Mouse (Mus musculus) MEL-GATA-1-ER (cell line): Measurements from ENCODE around the gene Tbx3.

ENCODE experiments used
- DNase-seq: peaks from one replicate; pipeline ENCODE4 v3.0.0-alpha.2; 2012; ENCODE audit warnings: low read depth; ENCODE audit errors: extremely low read depth

The Tbx3 gene

DNA sequence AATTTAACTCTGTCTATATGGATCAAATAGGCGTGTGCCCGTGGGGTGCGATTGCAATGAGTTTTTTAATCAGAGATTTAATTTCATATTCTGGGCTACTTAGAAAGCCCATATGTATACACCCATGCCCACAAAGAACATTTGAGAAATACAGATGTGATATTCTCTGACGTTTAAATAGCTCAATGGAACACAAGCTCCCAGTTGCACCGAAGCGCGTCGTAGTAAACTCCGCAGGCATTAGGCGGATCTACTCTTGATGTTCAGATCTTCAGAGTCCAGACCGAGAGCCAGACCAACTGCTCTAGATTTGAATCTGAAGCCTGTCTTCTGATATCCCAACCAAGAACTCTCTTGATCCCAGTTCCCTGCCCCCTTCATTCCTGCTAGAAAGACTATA, 9.0 kb upstream of the Tbx3 start:
- no peak for DNase-seq

DNA sequence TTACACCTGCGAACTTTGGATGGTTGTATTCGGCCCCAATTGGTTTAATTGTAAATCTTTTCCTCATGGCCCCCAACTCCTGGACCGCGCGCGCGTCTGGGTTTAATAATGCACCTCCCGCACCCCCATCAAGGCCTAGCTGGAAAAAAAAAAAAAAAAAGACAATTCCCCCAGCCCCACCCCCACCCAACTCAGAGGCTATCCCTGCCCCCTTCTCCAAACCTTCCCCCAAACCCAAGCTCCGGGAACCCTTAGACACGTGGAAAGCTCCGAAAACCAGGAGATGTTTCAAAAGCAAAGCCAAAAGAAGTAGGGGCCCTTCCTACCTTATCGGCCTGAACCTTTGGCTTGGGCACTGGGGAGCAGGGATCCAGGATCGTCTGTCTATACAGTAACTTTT, 8.1 kb upstream of the Tbx3 start:
- DNase-seq, result no peak

DNA sequence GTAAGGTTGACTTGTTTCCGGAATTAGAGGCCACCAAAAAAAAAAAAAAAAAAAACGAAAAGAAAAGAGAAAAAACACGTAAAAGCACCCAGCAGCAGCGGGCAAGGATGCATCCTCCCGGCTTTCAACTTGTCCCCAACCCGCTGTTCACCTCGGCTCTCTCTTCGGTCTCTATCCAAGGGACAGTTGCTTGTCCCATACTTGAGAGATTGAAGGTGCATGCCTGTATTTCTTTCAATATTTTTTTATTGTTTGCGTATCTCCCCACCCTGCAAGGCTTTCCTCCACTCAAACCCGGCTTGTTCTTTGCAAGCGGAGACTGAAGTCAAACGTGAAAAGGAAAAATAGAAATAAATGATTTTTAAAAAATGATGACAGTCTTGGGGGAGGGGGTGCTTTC, 7.7 kb upstream of the Tbx3 start:
- no peak for DNase-seq

DNA sequence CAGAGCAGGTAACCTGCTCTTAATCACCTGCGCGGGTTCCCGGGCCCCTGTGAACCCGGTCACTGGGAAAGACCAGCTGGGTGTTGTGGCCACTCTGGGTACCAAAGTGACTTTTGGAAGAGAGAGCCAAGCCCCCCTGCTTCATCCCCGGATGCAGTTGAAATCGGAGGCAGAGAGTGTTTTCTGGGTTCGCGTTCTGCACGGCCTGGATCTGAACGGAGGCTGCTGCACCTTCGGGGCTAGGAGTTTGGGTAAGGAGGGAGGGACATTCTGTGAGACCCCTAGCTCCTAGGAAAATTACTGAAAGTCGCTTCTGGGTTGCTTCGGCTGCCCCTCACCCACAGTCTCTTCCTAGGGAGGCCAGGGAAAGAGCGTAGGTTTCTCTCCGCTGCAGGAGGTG, 7.2 kb upstream of the Tbx3 start:
- no peak for DNase-seq

DNA sequence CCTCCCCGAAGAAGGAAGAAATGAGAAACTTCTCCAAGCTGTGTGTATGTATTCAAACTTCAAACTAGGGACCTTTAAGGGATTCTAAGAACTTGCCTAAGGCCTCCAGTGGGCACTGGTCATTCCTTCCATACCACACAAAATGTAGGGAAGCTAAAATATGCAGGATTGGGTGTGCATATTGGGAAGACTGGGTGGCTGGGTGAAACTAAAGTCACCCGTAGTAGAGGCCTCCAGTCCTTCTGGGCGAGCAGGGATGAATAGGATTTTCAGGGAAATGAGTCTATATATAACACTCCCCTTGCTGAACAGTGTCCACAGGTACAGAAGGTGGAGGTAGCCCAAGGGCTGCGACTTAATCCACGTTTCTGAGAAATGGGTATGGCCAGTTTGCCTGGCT, 6.7 kb upstream of the Tbx3 start:
- DNase-seq, result no peak

DNA sequence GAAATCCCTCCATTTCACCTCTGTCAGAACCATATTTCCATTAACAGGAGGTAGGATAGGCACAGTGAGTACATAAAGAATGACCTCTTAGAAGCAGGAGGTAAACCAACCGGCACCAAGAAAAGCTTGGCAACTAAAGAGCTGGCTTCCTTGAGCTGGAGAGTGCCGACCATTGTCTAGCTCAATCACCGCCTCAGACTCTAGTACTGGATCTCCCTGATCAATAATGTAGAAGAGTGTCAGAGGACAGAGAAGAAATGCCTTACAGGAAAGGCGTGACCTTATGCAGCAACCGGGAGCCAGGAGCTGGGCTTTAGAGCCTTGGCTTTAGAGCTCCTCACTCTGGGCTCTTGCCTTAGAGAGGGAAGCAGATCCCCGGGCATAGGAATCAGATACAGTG, 4.7 kb upstream of the Tbx3 start:
- no peak for DNase-seq

DNA sequence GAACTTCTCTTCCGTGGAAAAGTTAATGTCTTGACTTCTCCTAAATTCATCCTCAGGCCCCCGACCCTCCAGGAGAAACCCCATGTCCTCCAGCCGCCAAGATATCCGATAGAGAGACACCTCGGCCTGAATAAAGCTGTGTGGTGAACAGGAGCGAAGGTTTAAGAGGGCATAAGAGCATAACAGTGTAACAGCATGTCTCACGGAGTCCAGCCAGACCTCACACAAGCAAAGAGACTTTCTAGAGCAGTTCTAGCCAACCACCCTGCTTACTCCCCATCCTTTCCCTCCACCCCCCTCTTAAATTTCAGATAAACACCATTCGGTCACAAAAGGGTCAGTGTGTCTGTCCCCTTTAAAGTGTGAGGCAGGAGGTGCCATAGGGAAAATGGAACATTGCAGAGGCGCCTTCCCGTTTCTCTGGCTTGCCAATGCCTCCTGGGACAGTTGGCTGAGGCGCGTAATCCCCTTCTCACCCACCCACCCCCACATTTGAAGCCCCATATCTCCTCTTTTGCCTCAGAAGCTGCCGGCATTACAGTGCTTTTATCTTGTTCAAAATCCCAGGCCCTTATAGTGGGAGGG, 3.0 kb upstream of the Tbx3 start:
- no peak for DNase-seq

DNA sequence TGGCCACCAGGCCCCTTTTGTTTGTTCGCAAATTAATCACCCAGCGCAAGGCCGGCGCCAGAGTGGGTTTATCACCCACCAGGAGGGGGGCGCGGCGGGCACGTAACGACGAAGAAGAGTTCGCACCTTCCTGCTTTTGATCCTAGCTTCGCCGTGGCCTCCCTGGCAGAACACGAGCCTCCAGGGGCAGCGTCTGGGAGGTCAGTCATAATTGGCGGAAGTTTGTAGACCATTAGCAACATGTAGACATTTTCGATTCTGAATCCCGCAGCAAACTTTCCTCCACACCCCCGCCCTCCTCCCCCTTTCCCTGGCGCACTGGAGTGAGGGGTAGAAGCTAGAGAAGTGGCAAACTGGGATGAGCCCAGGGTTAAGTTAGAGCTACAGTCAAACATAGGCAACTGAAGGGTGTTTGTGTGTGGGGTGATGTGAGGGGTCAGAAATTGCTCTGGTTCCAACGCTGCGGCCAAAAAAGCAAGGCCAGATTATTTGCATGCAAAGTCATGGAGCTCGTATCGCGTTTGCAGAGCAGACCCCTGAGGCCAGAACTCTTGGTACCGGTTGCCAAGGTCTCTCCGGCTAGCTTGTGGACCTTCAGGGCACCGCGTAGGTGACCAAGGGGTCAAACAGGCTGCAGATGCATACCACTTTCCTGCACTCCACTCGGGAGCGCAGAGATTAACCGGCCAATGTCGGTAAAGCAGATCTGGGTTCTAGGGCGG, 2.1 kb upstream of the Tbx3 start:
- DNase-seq, result no peak

DNA sequence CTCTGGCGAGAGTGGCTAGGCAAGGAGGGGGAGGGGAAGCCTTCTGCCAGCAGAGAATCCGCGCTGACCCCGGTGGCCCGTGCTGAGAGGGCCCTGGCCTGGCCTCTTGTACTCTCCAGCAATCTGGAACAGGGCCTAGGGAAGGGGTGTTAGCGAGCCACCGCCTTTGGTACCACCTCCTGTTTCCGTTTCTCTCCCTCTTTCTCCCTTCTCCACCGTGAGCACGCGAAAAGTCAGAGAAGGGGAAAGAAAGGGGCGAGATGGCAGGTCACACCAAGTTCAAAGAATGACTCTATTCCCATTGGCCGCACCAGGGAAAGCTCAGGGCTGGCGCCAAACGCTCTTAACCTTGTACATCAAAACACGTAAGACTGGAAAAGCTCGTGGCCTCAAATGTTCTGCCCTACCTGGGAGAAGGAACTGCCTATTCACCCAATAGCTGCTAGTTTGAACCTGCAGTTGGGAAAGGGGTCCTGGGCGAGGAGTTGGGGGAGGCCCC, 1.5 kb upstream of the Tbx3 start:
- no peak for DNase-seq

DNA sequence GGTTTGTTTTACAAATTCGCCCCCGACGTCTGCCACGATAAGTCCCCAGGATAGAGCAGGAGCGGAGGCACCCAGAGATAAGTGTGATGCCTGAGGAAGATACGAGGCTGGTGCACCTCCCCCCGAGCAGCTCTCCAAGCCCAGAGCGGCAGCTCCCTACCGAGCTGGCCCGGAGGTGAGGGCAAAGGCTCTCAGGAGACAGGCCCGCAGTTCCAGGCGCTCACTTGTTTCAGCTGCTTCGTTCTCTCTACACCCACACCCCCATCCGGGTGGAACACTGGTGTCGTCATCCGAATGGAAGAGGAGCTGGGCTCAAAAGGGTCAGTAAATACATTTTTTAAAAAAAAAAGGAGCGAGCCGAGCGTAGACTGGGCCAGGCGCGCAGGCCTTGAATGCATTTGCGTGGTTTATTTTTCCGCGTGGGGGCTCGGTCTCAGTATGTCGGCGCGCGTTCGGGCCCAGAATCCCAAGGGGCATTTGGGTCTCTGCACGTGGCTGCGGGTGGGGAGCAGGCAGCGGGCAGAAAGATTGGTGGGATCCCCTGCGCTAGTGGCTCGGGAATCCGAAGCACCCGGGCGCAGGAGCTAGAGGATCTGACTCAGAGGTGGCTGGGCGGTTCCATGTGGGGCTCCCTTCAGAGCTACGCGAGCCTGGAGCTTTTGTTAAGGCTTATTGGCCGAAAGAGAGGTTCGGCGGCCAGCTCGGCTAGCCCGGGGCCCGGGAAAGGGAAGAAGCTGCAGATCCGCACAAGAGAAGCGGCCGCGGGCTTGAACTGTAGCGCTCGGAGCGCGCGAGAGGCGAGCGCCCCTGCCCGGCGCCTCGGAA, 516 bp upstream of the Tbx3 start:
- DNase-seq, result no peak

DNA sequence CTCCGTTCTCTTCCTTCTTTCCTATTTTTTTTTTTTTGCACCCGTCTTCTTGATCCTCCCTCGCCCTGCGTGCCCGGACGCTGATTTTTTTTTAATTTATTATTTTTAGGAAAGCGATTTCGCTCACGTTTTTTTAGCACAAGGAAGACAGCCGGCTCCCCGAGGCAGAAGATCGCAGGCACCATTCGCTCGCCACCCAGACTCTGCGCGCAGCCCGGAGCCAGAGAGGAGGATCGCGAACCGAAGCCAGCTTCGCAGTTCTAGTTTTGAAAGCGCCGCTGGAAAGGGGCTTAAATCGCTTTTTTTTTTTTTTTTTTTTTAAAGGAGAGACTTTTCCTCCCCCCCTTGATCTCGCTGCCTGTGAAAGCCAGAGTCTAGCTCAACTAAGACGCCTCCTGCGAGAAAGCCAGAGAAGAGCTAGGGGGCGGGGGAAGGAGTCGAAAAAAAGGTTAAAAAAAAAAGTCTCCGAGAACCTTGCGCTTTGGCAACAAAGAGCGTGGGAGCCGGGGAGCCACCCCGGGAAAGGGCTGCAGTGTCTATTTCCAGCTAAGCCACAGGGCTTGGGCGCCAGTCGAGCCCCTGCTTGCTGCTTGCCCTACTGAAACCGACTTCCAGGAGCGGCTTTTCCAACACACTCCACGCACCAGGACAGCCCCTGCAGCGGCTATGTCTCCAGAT, 794 bp downstream of the Tbx3 start:
- no peak for DNase-seq

DNA sequence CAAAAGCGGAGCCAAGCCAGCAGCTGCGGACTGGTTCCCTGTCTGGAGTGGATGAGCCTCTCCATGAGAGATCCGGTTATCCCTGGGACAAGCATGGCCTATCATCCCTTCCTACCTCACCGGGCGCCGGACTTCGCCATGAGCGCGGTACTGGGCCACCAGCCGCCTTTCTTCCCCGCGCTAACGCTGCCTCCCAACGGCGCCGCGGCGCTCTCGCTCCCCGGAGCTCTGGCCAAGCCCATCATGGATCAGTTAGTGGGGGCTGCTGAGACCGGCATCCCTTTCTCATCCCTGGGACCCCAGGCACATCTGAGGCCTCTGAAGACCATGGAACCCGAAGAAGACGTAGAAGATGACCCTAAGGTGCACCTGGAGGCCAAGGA, 1.5 kb downstream of the Tbx3 start:
- no peak for DNase-seq

DNA sequence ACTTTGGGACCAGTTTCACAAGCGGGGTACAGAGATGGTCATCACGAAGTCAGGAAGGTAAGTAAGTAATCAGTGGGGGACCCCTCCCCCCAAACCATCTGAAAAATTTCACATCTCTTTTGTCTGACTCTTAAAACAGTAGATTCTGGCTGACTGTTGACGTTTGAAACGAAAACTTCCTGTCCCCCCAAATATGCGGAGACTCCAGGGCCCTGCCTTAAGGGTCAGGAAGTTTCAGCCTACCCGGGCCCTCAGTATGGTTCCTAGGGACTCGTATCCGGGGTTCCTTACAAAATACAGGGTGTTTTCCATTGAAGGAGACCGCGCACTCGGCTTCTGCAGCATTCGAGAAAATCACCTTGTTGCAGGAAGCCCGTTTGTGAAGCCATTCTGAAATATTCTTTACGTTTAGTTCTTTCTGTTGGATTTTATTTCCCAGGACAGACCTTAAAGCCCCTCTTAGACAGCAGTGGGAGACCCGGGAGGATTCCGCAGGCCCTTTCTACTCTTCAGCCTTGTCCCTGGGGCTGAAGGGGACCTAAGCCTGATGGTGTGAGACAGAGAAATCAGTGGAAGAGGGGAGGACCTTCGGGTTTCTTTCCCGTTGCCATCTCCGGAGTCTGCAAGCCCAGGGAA, 2.0 kb downstream of the Tbx3 start:
- no peak for DNase-seq

DNA sequence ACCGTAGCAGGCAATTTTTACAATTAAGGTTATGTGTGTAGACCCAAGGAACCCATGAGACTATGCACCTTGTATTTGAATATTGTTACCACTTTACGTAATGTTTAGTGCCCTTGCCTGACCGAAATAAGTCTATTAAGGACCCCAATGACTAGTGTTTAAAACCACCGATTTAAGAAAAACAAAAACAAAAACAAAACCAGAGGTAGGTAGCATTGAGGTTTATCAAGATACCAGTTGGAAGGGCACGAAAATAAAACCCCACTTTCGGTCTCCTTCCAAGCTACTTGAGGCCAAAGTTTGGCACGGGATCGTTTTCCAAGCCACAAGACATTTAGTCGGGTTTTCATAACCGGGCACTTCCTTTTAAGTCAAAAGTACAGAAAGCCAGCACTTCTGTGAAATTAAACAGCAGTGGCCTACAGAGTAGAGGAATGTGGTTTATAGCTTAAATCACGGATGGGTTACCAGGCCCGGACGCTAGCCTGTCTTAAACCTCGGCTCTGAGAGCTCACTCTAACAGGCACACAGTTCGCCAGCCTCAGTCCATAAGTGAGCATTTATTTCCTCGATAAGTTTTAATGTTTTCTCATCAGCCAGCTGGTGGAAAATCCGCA, 2.6 kb downstream of the Tbx3 start:
- DNase-seq, result no peak

DNA sequence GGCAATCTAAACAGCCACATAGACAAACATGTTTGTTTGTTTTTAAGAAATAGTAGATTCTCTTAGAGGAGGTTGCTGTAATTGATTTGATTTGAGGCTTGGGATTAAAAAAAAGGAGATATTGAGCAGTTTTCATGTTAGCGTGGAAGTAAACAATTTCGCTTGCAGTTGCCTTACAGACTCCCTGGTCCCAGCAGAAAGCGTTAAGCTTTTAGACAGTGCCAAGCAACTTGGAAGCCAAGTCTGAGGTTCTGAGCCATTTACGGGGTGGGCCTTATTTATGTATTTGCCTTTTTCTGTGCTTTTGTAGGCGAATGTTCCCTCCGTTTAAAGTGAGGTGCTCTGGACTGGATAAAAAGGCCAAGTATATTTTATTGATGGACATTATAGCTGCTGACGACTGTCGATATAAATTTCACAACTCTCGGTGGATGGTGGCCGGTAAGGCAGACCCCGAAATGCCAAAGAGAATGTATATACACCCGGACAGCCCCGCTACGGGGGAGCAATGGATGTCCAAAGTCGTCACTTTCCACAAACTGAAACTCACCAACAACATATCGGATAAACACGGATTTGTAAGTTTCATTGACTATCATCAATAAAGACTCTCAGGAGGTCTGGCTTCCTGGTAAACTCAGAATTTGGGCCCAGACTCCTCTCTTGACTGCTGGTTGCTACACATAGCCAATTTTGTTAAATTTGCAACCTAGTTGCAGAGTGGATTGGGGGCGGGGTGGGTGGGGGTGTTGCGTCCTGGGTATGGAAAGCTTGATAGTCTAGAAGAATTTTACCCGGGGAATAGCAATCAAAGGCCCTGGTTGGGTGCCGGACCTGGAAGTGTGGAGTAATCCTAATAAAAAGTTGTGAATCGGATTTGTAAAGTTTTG, 3.5 kb downstream of the Tbx3 start:
- DNase-seq, result no peak

DNA sequence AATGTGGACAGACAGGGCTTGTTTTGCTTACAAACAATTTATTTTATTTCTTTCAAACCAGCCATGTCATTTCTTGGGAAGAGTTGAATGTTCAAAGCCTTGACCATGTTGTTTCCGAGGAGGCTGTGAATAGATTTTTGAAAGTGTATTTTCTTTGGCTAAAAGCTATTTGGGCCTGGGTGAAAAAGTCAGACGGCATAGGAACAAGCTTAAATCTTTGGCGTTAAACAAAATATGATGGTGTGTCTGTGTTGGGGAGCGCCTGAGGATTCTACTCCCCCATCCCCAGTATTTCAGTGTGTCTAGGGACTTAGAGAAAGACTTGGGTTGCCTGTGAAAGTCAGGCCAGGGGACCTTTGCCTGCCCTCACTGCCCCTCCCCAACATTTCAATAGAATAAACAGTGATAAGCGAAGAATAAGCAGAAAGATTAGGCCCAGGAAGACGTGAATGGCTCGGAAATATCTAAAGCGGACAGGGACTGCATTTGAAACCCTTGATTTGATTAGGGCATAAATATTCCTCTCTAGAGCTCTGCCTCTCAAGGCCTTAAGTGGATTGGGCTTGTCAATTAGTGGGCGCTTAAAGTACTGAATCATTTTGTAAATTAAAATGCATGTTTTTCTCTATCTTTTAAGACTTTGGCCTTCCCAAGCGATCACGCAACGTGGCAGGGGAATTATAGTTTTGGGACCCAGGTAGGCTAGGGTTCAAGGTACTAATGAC, 4.3 kb downstream of the Tbx3 start:
- no peak for DNase-seq

DNA sequence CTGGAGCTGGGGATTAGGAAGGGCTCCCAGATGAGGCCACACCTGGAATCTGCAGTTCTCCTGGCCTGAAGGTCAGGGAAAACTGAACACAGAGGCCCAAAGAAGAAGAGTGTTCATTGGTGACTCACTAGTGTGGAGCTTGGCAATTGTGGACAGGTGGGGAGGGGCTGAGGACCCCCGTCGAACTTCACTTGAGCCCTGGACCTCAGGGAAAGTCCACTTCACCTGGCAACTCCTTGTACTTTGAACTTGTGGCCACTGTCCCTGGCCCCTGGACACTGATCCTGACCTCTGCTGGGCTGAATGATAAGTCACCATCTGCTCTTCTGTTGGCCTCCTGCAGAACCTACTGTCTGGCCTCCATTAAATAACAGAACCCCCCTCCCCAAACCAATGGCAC, 5.8 kb downstream of the Tbx3 start:
- DNase-seq, result no peak

DNA sequence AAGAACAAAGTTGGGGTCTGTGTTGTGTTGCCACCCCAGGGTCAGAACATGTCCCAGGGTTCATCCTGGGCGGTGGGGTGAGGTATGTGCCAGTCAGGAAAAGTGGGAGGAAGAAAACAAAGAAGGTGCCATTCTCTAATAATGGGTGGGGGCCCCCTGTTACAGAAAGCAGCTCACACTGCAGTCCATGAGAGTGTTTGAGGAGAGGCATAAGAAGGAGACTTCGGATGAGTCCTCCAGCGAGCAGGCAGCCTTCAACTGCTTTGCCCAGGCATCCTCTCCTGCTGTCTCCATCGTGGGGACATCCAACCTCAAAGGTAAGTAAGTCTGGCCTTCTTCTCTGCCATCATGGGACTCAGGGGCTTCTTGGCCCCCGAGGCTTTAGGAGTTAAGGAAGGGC, 8.0 kb downstream of the Tbx3 start:
- no peak for DNase-seq

DNA sequence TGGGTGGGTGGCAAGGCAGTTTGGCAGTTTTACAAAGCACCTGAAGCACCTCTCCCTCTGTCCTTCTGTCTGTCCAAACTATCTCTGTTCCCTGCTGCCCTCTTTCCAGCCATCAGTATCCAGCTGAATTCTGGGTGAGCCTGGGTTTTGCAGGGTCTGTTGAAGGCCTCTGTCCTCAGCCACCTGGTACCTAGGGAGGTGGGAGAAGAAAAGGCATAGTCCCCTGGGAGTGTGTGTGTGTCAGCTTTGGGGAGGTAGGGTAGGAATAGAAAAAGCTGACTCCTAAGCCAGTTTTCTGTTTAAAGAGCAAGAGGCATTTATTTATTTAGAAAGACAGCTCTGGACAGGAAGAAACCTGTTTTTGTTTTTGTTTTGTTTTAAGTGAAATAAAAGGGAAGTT, 8.6 kb downstream of the Tbx3 start:
- DNase-seq, result no peak
